Mouse (Mus musculus) inflammation-experienced regulatory T-cells, adult 6 months (primary cell): Measurements from ENCODE around the gene C130032M10Rik. TPM values are rescaled to one million over a fixed set of nuclear protein-coding genes. Genes with fewer than 3 reads are reported as not detected.
"Not testable (repeated sequence)": the region's sequence is repeated elsewhere in the genome, so short reads cannot be mapped to it uniquely, and the experiment has no call there.

Experiments used
- ATAC-seq: one replicate; pipeline ENCODE4 v1.8.0; 2017
- polyA plus RNA-seq, 3 experiments: library from polyadenylated mRNA; unstranded; fragments of 100-300 nt; shearing (Covaris generic); gene quantifications; one replicate each; pipeline ENCODE4 v1.2.1; 2017

Gene C130032M10Rik
- polyA plus RNA-seq, 3 experiments from 2014 or later: not detected

DNA sequence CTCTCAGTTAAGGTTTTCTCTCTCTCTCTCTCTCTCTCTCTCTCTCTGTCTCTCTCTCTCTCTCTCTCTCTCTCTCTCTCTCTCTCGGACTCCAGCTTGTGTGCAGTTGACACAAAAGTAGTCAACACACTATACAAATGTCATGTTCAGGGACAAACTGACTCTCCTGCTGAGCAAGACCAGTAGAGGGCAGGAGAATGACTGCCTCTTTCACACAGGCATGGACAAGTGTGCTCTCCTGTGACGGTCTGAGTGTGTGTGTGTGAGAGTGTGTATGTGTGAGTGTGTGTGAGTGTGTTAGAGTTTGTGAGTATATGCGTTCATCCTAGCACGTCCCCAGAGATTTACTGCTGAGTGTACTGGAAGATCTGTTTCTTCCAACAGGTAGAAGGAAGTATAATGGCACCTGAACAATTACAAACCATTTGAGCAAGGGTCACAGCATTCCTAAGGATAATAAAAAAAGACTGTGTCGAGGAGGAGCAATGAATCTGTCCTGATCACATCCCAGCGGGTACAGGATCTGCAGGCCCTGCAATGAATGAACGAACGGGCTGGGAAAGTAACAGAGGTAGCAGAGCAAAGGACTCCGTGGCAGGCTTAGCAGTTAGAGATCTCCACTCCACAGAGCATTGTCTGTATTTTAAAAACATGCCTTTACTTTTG is 3.4 kb downstream of the C130032M10Rik start:
- no peak for ATAC-seq

GRCm38 (mm10) chr9:114520529-114520928 is 5.0 kb downstream of the C130032M10Rik start:
- ATAC-seq: not testable (repeated sequence)

DNA sequence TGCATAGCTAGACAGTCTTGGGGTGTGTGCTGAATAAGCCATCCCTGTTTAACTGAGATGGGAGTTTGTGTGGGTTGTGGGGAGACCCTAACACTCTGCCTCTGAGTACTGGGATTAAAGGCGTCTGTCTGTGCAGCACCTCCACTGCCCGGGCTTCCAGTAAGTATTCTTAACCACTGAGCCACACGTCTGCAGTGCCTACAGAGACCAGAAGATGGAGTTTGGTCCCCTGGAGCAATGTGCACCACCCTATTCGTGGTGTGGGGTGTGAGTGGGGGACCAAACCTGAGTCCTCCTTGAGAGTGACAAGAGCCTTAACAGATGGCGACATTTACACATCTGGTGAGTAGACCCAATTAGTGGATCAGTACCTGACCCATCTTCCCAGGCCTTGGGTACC is 6.5 kb downstream of the C130032M10Rik start:
- ATAC-seq: no peak

- no peak for ATAC-seq
Observed at GRCm38 (mm10) chr9:114522501-114522900, 7.0 kb downstream of the C130032M10Rik start.

DNA sequence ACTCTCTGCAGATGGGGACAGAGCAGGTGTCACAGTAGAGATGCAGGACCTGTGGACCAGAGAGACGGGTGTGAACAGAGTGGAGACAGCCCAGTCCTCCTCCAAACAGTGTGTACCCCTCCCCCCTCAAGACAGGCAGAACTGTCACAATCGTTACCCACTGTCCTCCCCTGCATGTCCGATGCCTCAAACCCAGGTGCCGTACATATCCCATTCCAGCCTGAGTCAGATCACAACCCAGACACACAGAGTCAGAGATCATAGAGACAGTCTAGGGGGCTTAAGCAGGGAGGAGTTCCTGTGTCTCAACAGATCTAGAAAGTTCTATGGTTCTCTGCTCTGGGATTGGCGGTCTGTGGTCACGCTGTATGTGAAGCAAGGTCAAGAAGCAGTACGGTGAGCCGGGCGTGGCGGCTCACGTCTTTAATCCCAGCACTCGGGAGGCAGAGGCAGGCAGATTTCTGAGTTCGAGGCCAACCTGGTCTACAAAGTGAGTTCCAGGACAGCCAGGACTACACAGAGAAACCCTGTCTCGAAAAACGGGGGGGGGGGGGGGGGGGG is 9.7 kb downstream of the C130032M10Rik start:
- ATAC-seq: no peak

GRCm38 (mm10) chr9:114525891-114526290 is 10.4 kb downstream of the C130032M10Rik start:
- ATAC-seq: no peak

DNA sequence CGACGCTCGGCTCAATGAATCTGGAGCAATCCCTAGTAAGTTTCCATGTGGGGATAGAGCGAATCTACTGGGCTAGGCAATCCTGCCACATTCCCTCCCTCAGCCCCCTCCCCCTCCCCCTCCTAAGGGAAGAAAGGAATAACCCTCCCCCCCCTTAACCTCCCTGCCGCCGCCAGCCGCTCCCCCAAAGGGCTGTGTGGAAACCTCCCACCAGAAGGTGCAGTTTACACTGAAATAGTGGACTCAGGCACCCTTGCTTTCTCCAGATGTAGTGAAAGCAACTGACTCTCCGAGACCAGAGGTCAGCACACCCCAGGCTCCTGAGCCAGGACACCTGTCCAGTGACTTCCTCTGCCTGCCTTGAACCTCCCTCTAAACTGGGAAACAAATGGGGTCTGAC is 11.1 kb downstream of the C130032M10Rik start:
- no peak for ATAC-seq

- ATAC-seq: peak; percentile 80
Observed at GRCm38 (mm10) chr9:114527085-114527484, 11.6 kb downstream of the C130032M10Rik start.

GRCm38 (mm10) chr9:114527992-114528679 is 12.6 kb downstream of the C130032M10Rik start:
- ATAC-seq: no peak

DNA sequence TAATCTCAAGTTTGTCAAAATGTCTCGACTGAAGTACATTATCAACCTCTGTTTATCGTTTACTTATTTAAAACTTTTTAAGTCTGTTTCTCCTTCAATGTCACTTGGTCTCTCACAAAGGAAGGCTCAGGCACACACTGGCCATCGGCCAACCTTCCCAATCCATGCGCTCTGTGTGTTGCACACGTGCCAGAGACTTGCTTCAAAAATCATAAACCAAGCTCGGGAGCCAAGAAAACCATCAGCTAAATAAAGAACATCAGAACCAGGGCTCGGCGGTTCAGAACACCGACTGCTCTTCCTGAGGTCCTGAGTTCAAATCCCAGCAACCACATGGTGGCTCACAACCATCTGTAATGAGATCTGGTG is 13.2 kb downstream of the C130032M10Rik start:
- no peak for ATAC-seq

- no peak for ATAC-seq
Observed at GRCm38 (mm10) chr9:114531276-114531675, 15.8 kb downstream of the C130032M10Rik start.

DNA sequence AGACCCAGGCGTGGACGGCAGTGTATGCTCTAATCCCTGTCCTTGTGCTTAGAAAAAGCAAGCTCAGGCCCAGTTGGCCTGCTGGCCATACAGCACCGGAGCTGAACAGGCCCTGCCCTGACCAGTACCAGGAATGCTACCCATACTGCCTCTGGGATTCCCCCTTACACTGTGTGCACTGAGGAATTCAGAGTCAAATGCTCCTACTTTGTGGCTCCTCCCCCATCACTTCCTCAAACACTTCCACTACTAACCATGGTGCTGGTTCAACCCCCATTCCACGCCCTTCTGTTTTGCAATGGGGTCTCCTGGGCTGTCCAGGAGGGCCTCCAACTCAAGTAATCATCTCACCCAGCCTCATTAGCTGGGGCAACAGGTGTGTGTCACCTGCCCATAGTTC is 18.4 kb downstream of the C130032M10Rik start:
- no peak for ATAC-seq

DNA sequence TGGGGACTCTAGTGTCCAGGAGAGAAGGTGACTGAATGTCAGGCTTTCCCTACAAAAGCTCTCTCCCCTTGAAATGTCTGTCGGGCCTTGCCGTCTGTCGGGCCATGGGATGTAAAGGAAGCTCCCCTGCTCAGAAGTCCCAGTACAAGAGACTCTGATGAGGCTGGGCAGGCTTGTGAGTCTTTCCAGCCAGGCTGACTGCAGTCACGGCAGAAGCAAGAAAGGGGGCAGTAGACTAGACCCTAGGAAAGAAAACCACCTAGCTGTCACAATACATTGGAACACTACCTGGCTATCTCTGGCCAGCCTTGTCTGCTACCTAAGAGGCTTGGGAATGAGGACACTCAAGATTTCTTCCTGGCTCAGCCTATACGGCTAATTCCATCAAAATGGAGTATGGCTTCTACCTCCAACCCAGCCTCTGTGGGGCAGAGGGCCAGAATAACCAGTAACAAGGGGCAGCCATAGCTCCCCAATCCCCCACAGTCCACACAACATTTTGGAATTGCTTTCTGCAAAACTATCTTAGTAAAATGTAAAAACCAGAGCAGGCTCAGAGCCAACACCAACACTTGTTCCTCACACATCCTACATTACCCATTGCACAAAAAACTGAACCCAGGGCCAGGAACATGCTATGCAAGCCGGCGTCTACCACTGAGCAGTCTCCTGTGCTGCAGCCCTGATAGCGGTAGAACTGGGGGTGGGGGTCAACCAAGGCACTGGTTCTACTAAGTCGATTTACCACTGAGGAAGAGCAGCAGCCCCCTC is 19.4 kb downstream of the C130032M10Rik start:
- ATAC-seq: no peak

GRCm38 (mm10) chr9:114536628-114537027 is 21.1 kb downstream of the C130032M10Rik start:
- ATAC-seq: no peak

DNA sequence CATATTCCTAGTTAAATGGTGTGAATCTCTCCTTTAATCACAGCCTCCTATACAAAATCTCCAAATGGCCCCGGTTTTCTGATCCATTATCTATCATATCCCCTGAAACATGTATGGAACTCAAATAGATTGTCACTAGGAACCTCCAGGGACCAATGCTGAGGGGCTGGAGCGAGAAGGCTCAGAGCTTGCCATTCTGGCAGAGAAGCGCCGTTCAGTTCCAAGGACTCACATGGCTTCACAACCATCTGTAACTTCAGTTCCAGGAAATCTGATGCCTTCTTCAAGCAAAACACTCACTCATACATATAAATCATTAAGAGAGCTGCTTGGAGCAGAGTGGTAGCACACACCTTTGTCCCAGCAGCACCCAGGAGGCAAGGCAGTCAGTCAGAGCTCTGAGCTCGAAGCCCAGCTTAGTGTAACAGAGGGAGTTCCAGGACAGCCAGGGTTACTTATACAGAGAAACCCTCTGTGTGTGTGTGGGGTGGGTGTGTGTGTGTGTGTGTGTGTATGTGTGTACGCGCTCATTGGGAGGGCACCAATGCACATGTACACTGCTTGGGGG is 23.6 kb downstream of the C130032M10Rik start:
- ATAC-seq: no peak

GRCm38 (mm10) chr9:114541279-114541741 is 25.8 kb downstream of the C130032M10Rik start:
- ATAC-seq: no peak

- no peak for ATAC-seq
Observed at GRCm38 (mm10) chr9:114543882-114544753, 28.6 kb downstream of the C130032M10Rik start.

GRCm38 (mm10) chr9:114544754-114545393 is 29.4 kb downstream of the C130032M10Rik start:
- ATAC-seq: no peak

DNA sequence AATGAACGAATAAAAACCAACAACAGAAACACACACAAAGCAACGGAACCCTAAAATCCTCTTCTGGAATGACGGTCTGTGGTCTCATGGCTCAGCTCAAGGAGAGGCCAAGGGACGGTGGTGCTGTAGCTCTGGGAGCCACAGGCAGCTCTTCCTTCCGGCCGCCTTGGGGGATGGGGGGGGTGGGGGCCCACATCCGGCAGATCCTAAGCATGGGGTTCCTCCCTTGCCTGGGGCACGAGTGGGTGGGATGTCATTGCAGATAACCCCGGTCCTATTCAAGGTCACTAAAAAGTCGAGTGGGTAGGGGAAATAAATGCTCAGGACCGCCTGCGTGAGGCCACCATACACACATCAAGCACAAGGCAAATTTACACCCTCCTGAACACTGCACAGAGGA is 31.3 kb downstream of the C130032M10Rik start:
- ATAC-seq: peak; percentile 82

DNA sequence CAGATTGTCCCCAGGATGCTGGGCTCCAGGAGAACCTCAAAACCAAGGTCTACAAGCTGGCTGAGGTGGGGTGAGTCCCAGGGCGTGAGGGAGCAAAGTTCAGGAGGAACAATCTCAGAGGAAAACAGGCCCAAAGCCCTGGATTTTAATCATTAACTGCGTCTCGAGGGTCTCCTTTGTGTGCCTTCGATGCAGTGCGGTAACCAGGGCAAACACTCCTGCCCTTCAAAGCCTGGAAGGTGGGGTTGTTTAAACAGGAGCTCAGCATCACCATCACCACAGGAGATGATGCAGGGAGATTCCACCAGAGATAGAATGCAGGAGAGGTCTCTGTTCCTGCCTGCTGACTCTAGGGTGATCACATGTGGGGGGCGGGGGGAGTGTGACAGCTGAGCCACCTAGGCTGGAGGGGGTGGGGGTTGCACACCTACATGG is 32.2 kb downstream of the C130032M10Rik start:
- ATAC-seq: no peak

DNA sequence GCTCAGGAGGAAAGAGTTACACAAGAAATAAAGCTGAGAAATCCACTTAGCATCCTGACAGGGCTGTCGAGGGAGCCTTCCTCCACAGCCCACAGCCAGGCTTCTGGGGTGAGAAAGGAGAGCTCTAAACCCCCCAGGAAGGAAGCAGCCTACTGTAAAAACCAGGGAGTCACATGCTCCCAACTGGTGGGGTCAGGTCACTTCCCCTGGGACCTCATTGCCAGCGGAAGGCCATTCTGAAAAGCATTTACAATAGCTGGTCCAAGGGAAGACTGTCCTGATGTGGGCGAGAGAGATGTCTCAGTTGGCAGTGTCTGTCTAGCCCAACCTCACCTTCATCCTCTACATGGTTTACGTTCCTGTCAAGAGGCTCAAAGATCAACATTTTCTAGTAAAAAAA is 33.0 kb downstream of the C130032M10Rik start:
- ATAC-seq: no peak
